Mouse (Mus musculus) hindbrain, embryonic 10.5 days (tissue): ENCODE results near the gene Itgal. TPM values are rescaled to one million over a fixed set of nuclear protein-coding genes. Genes with fewer than 3 reads are reported as not detected.
A peak's percentile ranks its signal among the peaks of the same experiment; 100 is the strongest.

ENCODE experiments used
- DNase-seq: peaks from one replicate; pipeline ENCODE4 v3.0.0-alpha.2; 2017; ENCODE audit warnings: low spot score
- H3K27ac ChIP-seq: fragments of 300-500 bp; sonication (generic); 2 replicates; pipeline ENCODE4 v1.5.1; 2016; ENCODE audit warnings: mild to moderate bottlenecking, moderate library complexity
- H3K27me3 ChIP-seq: fragments of 300-500 bp; sonication (generic); 2 replicates; pipeline ENCODE4 v1.6.1; 2016; ENCODE audit warnings: mild to moderate bottlenecking; ENCODE audit not compliant: poor library complexity, insufficient read depth, severe bottlenecking
- H3K36me3 ChIP-seq: fragments of 300-500 bp; sonication (generic); 2 replicates; pipeline ENCODE4 v1.6.1; 2016; ENCODE audit warnings: mild to moderate bottlenecking, moderate library complexity
- H3K4me1 ChIP-seq: fragments of 300-500 bp; sonication (generic); replicated peaks from 2 replicates; pipeline ENCODE4 v1.6.1; 2016; ENCODE audit warnings: mild to moderate bottlenecking
- H3K4me3 ChIP-seq: fragments of 300-500 bp; sonication (generic); 2 replicates; pipeline ENCODE4 v1.5.1; 2016; ENCODE audit warnings: mild to moderate bottlenecking, moderate library complexity
- H3K9me3 ChIP-seq: fragments of 300-500 bp; sonication (generic); 2 replicates; pipeline ENCODE4 v1.6.1; 2016; ENCODE audit warnings: mild to moderate bottlenecking, moderate library complexity
- WGBS: fragments of 180-500 bp; shearing (Covaris S2); methylation state at CpG from one replicate; pipeline ENCODE4 v1.1.7; 2016; 5-methylcytosine and 5-hydroxymethylcytosine counted together
- polyA plus RNA-seq: library from polyadenylated mRNA; unstranded; fragments of >200 nt; fragmentation: Nextera tagmentation; extraction: Ambion mirVana; gene quantifications from 2 replicates; pipeline ENCODE4 v1.2.1, GENCODE M21; 2016

Itgal gene
- polyA plus RNA-seq, 1 experiment from 2014 or later, result 0.68 TPM

- Histone ChIP-seq H3K36me3 (peaks cover 44% of the 10 kb centered on the region), H3K4me3 (no peak overlapping the region), H3K4me1 (peaks cover 20% of the 10 kb centered on the region), H3K27ac (no peak overlapping the region), H3K27me3 (no peaks in the 10 kb centered on the region), H3K9me3 (peaks cover 7% of the 10 kb centered on the region; the same call in 1 of the 2 replicates)
- WGBS, result 87% methylated on average over 2 of the region's 2 CpGs
- no peak for DNase-seq
Measured at GRCm38 (mm10) chr7:127270256-127270655, 25.8 kb upstream of the Itgal start.

GRCm38 (mm10) chr7:127270666-127271065 lies 25.4 kb upstream of the Itgal start:
- Histone ChIP-seq H3K27ac (no peak overlapping the region), H3K27me3 (no peaks in the 10 kb centered on the region), H3K36me3 (peaks cover 44% of the 10 kb centered on the region), H3K4me3 (no peak overlapping the region), H3K4me1 (peaks cover 20% of the 10 kb centered on the region), H3K9me3 (peaks cover 7% of the 10 kb centered on the region; the same call in 1 of the 2 replicates)
- DNase-seq, result no peak
- WGBS, result 92% methylated on average over 5 of the region's 5 CpGs

GRCm38 (mm10) chr7:127271093-127271492 lies 25.0 kb upstream of the Itgal start:
- WGBS, result 96% methylated on average over 4 of the region's 4 CpGs
- Histone ChIP-seq H3K4me1 (peaks cover 20% of the 10 kb centered on the region), H3K27ac (no peak overlapping the region), H3K36me3 (peaks cover 44% of the 10 kb centered on the region), H3K27me3 (no peaks in the 10 kb centered on the region), H3K4me3 (no peak overlapping the region), H3K9me3 (peaks cover 7% of the 10 kb centered on the region; the same call in 1 of the 2 replicates)
- DNase-seq, result no peak

GRCm38 (mm10) chr7:127272566-127272965 lies 23.5 kb upstream of the Itgal start:
- Histone ChIP-seq H3K36me3 (peaks cover 44% of the 10 kb centered on the region), H3K4me1 (peaks cover 24% of the 10 kb centered on the region), H3K9me3 (peaks cover 7% of the 10 kb centered on the region; the same call in 1 of the 2 replicates), H3K4me3 (peak overlapping the region; percentile 68), H3K27me3 (no peaks in the 10 kb centered on the region), H3K27ac (no peak overlapping the region)
- DNase-seq, result no peak
- WGBS, result 96% methylated on average over 15 of the region's 15 CpGs

- Histone ChIP-seq H3K4me3 (peak overlapping the region; percentile 68), H3K9me3 (peaks cover 4% of the 10 kb centered on the region; the same call in 1 of the 2 replicates), H3K27ac (peak overlapping the region; percentile 93), H3K27me3 (no peaks in the 10 kb centered on the region), H3K4me1 (peaks cover 24% of the 10 kb centered on the region), H3K36me3 (peaks cover 43% of the 10 kb centered on the region)
- WGBS, result 17% methylated on average over 50 of the region's 50 CpGs
- DNase-seq, result no peak
Measured at GRCm38 (mm10) chr7:127273118-127273923, 22.7 kb upstream of the Itgal start.

- peak within 1 kb of the TSS; percentile 93 for H3K27ac ChIP-seq
- H3K4me1 ChIP-seq, result peaks cover 32% of the 10 kb centered on the region
- WGBS, result 3% methylated on average over 39 of the region's 39 CpGs
Measured at GRCm38 (mm10) chr7:127273925-127274789, 21.9 kb upstream of the Itgal start, which contains the start of gene Sephs2. Gene Sephs2, minus strand, starts transcription at chr7:127274055.

GRCm38 (mm10) chr7:127276519-127276961 lies 19.5 kb upstream of the Itgal start:
- Histone ChIP-seq H3K27ac (no peak overlapping the region), H3K36me3 (peaks cover 12% of the 10 kb centered on the region), H3K27me3 (no peaks in the 10 kb centered on the region), H3K4me3 (no peak overlapping the region), H3K4me1 (peaks cover 39% of the 10 kb centered on the region), H3K9me3 (no peaks in the 10 kb centered on the region)
- 66% methylated on average over 5 of the region's 5 CpGs for WGBS
- no peak for DNase-seq

More at GRCm38 (mm10) chr7:127273925-127274789, 21.9 kb upstream of the Itgal start, which contains the start of gene Sephs2:
- H3K36me3 ChIP-seq, result peaks cover 35% of the 10 kb centered on the region
- peak; percentile 92 for DNase-seq
- H3K4me3 ChIP-seq, result peak within 1 kb of the TSS; percentile 68
- H3K27me3 ChIP-seq, result no peaks in the 10 kb centered on the region
- H3K9me3 ChIP-seq, result no peaks in the 10 kb centered on the region

- Histone ChIP-seq H3K36me3 (no peaks in the 10 kb centered on the region), H3K27me3 (no peaks in the 10 kb centered on the region), H3K4me1 (peaks cover 27% of the 10 kb centered on the region), H3K9me3 (no peaks in the 10 kb centered on the region), H3K27ac (peak overlapping the region; percentile 10; the same call in 1 of the 2 replicates), H3K4me3 (no peak overlapping the region)
- DNase-seq, result peak; percentile 40
- WGBS, result 19% methylated on average over 8 of the region's 8 CpGs
Measured at GRCm38 (mm10) chr7:127278311-127278710, 17.7 kb upstream of the Itgal start.

- Histone ChIP-seq H3K27ac (no peak overlapping the region), H3K27me3 (no peaks in the 10 kb centered on the region), H3K4me1 (peaks cover 18% of the 10 kb centered on the region), H3K36me3 (no peaks in the 10 kb centered on the region), H3K4me3 (no peak overlapping the region), H3K9me3 (no peaks in the 10 kb centered on the region)
- 86% methylated on average over 3 of the region's 3 CpGs for WGBS
- DNase-seq, result no peak
Measured at GRCm38 (mm10) chr7:127280092-127280491, 16.0 kb upstream of the Itgal start.

- Histone ChIP-seq H3K36me3 (no peaks in the 10 kb centered on the region), H3K4me3 (no peak overlapping the region), H3K9me3 (0 out of 2 replicates have a peak, but pooled peaks cover under 1% of the 10 kb centered on the region), H3K27me3 (no peaks in the 10 kb centered on the region), H3K27ac (no peak overlapping the region), H3K4me1 (peaks cover 18% of the 10 kb centered on the region)
- WGBS, result 80% methylated on average over 4 of the region's 4 CpGs
- no peak for DNase-seq
Measured at GRCm38 (mm10) chr7:127281114-127281513, 14.9 kb upstream of the Itgal start.

GRCm38 (mm10) chr7:127282190-127282589 lies 13.9 kb upstream of the Itgal start:
- 82% methylated on average over 2 of the region's 2 CpGs for WGBS

GRCm38 (mm10) chr7:127285154-127285553 lies 10.9 kb upstream of the Itgal start:
- Histone ChIP-seq H3K27me3 (no peaks in the 10 kb centered on the region), H3K4me3 (no peak overlapping the region), H3K36me3 (no peaks in the 10 kb centered on the region), H3K27ac (no peak overlapping the region), H3K4me1 (peaks cover 3% of the 10 kb centered on the region; the same call in 1 of the 2 replicates), H3K9me3 (peaks cover 20% of the 10 kb centered on the region)
- DNase-seq, result no peak
- WGBS, result 62% methylated on average over 10 of the region's 10 CpGs

More at GRCm38 (mm10) chr7:127282190-127282589, 13.9 kb upstream of the Itgal start:
- DNase-seq, result no peak
- H3K27me3 ChIP-seq, result no peaks in the 10 kb centered on the region
- H3K4me3 ChIP-seq, result no peak overlapping the region
- no peaks in the 10 kb centered on the region for H3K36me3 ChIP-seq
- H3K4me1 ChIP-seq, result peaks cover 15% of the 10 kb centered on the region
- no peak overlapping the region for H3K27ac ChIP-seq
- H3K9me3 ChIP-seq, result peaks cover 8% of the 10 kb centered on the region; the same call in 1 of the 2 replicates
